Mouse (Mus musculus): ENCODE measurements at regions not wholly inside any gene's neighbourhood (a gene's known extent, or its start where the extent isn't known, plus 50 kb on each side); places are given as distances from the start of the nearest gene placed in this dataset.

- no peak for ATAC-seq (ENCODE audit: low FRiP score, low TSS enrichment)
- Histone ChIP-seq H3K36me3 (ENCODE audit: insufficient read depth, low read length) (no peaks in the 10 kb centered on the region), H3K9ac (replicated peaks; ENCODE audit: low read length) (no peak overlapping the region), H3K4me3 (ENCODE audit: low read length) (no peak overlapping the region), H3K4me1 (ENCODE audit: insufficient read depth, low read length) (peaks cover 3% of the 10 kb centered on the region; the same call in 1 of the 2 replicates), H3K27me3 (ENCODE audit: insufficient read depth, low read length) (no peaks in the 10 kb centered on the region), H3K9me3 (ENCODE audit: low read length) (peaks cover 4% of the 10 kb centered on the region; the same call in 1 of the 2 replicates), H3K4me2 (replicated peaks; ENCODE audit: low read depth, low read length) (no peak overlapping the region), H3K27ac (ENCODE audit: low read length) (no peak overlapping the region)
- WGBS, result 17% methylated on average over 1 of the region's 1 CpGs
Observed at GRCm38 (mm10) chr11:20882756-20883155, 51.9 kb upstream of the Lgalsl start.

DNA sequence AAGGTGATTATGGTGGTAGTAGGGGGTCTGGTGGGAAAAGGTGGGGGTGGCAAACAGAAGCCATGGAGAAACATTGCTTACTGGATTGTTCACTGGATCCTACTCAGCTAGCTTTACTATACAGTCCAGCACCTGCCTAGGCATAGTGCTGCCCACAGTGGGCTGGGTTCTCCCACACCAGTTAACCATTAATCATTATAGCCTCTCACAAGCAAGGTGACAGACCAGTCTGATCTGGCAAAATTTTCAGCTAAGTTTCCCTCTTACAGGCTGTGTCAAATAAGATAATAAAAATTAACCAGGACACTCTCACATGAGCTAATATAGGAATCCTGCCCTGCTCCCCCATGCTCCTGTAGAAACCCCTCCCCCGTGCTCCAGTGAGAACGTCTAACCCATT lies 53.1 kb upstream of the Lgalsl start:
- no peak for ATAC-seq (ENCODE audit: low FRiP score, low TSS enrichment)
- Histone ChIP-seq H3K4me2 (replicated peaks; ENCODE audit: low read depth, low read length) (no peak overlapping the region), H3K27ac (ENCODE audit: low read length) (no peak overlapping the region), H3K9ac (replicated peaks; ENCODE audit: low read length) (no peak overlapping the region), H3K36me3 (ENCODE audit: insufficient read depth, low read length) (no peaks in the 10 kb centered on the region), H3K9me3 (ENCODE audit: low read length) (peaks cover 4% of the 10 kb centered on the region; the same call in 1 of the 2 replicates), H3K4me3 (ENCODE audit: low read length) (no peak overlapping the region), H3K27me3 (ENCODE audit: insufficient read depth, low read length) (no peaks in the 10 kb centered on the region), H3K4me1 (ENCODE audit: insufficient read depth, low read length) (no peaks in the 10 kb centered on the region)
- 83% methylated on average over 2 of the region's 2 CpGs for WGBS

DNA sequence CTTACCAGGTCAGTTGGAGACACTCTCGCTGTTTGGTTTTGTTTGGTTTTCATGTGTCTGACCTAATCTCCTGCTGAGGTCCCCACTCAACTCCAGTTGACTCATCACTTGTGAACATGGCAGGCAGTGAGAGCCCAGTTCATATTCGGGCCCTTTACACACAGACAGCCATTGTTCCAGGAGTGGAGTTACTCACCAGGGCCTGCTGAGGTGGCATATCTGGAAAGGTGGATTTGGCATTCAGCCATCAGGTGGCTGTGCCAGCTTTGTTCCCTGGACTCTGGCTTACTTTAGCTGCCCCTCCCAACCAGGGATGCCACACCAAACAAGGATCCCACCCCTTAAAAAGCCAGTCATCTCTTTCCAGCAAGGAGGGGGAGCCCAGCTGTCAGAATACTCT lies 56.2 kb upstream of the Lgalsl start:
- ATAC-seq (ENCODE audit: low FRiP score, low TSS enrichment), result no peak
- no peak overlapping the region for H3K27ac ChIP-seq (ENCODE audit: low read length)
- no peak overlapping the region for H3K4me2 ChIP-seq (replicated peaks; ENCODE audit: low read depth, low read length)
- WGBS, result 85% methylated on average over 2 of the region's 2 CpGs
- H3K9ac ChIP-seq (replicated peaks; ENCODE audit: low read length), result no peak overlapping the region
- H3K4me1 ChIP-seq (ENCODE audit: insufficient read depth, low read length), result no peaks in the 10 kb centered on the region
- H3K4me3 ChIP-seq (ENCODE audit: low read length), result no peak overlapping the region
- H3K9me3 ChIP-seq (ENCODE audit: low read length), result peaks cover 4% of the 10 kb centered on the region; the same call in 1 of the 2 replicates
- no peaks in the 10 kb centered on the region for H3K27me3 ChIP-seq (ENCODE audit: insufficient read depth, low read length)
- no peaks in the 10 kb centered on the region for H3K36me3 ChIP-seq (ENCODE audit: insufficient read depth, low read length)

DNA sequence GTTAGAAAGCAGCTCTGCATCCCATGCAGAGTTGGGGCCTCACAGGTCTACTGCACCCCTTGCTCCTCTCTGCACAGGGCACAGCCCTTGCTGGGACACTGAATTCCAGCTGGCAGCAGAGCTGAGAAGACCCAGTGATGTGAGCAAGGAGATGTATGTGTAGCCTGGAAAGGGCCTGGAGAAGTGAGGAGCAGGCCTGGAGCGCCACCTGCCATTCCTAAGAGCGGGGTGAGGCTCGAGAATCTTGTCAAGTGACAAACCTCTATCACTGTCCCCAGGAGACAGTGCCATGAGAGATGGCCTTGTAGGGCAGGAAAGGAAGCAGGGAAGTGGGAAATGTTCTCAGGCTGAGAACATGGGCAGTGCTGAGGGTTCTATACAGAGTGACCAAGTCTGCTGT lies 59.6 kb upstream of the Lgalsl start:
- Histone ChIP-seq H3K27ac (ENCODE audit: low read length) (no peak overlapping the region), H3K4me3 (ENCODE audit: low read length) (no peak overlapping the region), H3K4me1 (ENCODE audit: insufficient read depth, low read length) (no peaks in the 10 kb centered on the region), H3K27me3 (ENCODE audit: insufficient read depth, low read length) (0 out of 2 replicates have a peak, but pooled peaks cover 4% of the 10 kb centered on the region), H3K9me3 (ENCODE audit: low read length) (peaks cover 4% of the 10 kb centered on the region; the same call in 1 of the 2 replicates), H3K36me3 (ENCODE audit: insufficient read depth, low read length) (no peaks in the 10 kb centered on the region), H3K9ac (replicated peaks; ENCODE audit: low read length) (no peak overlapping the region), H3K4me2 (replicated peaks; ENCODE audit: low read depth, low read length) (no peak overlapping the region)
- ATAC-seq (ENCODE audit: low FRiP score, low TSS enrichment), result peak; percentile 39; the same call in 1 of the 2 replicates
- 67% methylated on average over 3 of the region's 3 CpGs for WGBS

DNA sequence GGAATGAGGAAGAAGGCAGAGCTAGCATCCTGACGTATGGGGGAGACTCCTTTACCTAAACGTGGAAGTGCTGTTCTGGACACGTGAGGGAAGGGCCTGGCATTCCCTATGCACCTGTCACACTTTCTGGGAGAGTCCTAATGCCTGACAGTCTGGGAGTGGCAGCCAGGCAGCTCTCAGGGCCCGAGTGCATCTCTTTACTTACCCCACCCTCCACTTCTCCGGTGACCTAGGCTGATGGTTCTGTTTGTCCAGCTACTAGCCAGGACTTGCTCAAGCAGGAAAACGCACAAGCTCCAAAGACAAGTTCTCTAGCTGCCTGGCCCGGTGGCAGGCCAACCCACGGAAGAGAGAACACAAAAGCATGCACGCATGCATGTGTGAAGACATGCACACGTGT lies 60.9 kb upstream of the Lgalsl start:
- Histone ChIP-seq H3K9me3 (ENCODE audit: low read length) (no peaks in the 10 kb centered on the region), H3K9ac (replicated peaks; ENCODE audit: low read length) (no peak overlapping the region), H3K4me2 (replicated peaks; ENCODE audit: low read depth, low read length) (no peak overlapping the region), H3K27me3 (ENCODE audit: insufficient read depth, low read length) (0 out of 2 replicates have a peak, but pooled peaks cover 4% of the 10 kb centered on the region), H3K27ac (ENCODE audit: low read length) (no peak overlapping the region), H3K4me3 (ENCODE audit: low read length) (no peak overlapping the region), H3K36me3 (ENCODE audit: insufficient read depth, low read length) (no peaks in the 10 kb centered on the region), H3K4me1 (ENCODE audit: insufficient read depth, low read length) (peaks cover 9% of the 10 kb centered on the region)
- ATAC-seq (ENCODE audit: low FRiP score, low TSS enrichment), result no peak
- 74% methylated on average over 10 of the region's 10 CpGs for WGBS

- no peak overlapping the region for H3K4me2 ChIP-seq (replicated peaks; ENCODE audit: low read depth, low read length)
- 46% methylated on average over 11 of the region's 11 CpGs for WGBS
- no peak overlapping the region for H3K9ac ChIP-seq (replicated peaks; ENCODE audit: low read length)
- no peak overlapping the region for H3K4me3 ChIP-seq (ENCODE audit: low read length)
- H3K27ac ChIP-seq (ENCODE audit: low read length), result 0 out of 2 replicates have a peak overlapping the region, but pooled peaks have one; percentile 6
- peak; percentile 79 for ATAC-seq (ENCODE audit: low FRiP score, low TSS enrichment)
- H3K27me3 ChIP-seq (ENCODE audit: insufficient read depth, low read length), result 0 out of 2 replicates have a peak, but pooled peaks cover 4% of the 10 kb centered on the region
- H3K36me3 ChIP-seq (ENCODE audit: insufficient read depth, low read length), result no peaks in the 10 kb centered on the region
- no peaks in the 10 kb centered on the region for H3K9me3 ChIP-seq (ENCODE audit: low read length)
- peaks cover 10% of the 10 kb centered on the region for H3K4me1 ChIP-seq (ENCODE audit: insufficient read depth, low read length)
Observed at GRCm38 (mm10) chr11:20896277-20897123, 65.6 kb upstream of the Lgalsl start.

DNA sequence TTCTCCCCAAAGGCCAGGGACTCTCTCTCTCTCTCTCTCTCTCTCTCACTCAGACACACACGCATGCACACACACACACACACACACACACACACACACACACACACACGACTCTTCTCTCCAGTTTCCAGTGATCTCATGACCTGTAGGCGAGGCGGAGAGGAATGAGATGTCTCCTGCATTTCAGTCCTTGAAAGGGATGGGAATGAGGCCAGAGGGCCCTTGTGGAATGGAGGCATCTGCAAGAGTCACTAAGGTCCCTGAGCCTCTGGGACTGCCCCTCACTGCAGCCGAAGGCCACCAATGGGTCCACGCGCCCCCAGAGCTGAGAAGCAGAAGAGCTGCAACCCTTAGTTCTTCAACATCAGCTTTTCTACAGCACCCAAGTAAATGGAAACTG lies 66.6 kb upstream of the Lgalsl start:
- Histone ChIP-seq H3K27me3 (ENCODE audit: insufficient read depth, low read length) (0 out of 2 replicates have a peak, but pooled peaks cover 4% of the 10 kb centered on the region), H3K4me1 (ENCODE audit: insufficient read depth, low read length) (peaks cover 17% of the 10 kb centered on the region), H3K9me3 (ENCODE audit: low read length) (no peaks in the 10 kb centered on the region), H3K9ac (replicated peaks; ENCODE audit: low read length) (no peak overlapping the region), H3K4me2 (replicated peaks; ENCODE audit: low read depth, low read length) (no peak overlapping the region), H3K36me3 (ENCODE audit: insufficient read depth, low read length) (no peaks in the 10 kb centered on the region), H3K27ac (ENCODE audit: low read length) (no peak overlapping the region), H3K4me3 (ENCODE audit: low read length) (no peak overlapping the region)
- WGBS, result 83% methylated on average over 7 of the region's 7 CpGs
- no peak for ATAC-seq (ENCODE audit: low FRiP score, low TSS enrichment)

- Histone ChIP-seq H3K4me2 (replicated peaks; ENCODE audit: low read depth, low read length) (no peak overlapping the region), H3K9ac (replicated peaks; ENCODE audit: low read length) (no peak overlapping the region), H3K4me3 (ENCODE audit: low read length) (no peak overlapping the region), H3K4me1 (ENCODE audit: insufficient read depth, low read length) (peaks cover 17% of the 10 kb centered on the region), H3K36me3 (ENCODE audit: insufficient read depth, low read length) (no peaks in the 10 kb centered on the region), H3K9me3 (ENCODE audit: low read length) (no peaks in the 10 kb centered on the region), H3K27ac (ENCODE audit: low read length) (no peak overlapping the region), H3K27me3 (ENCODE audit: insufficient read depth, low read length) (0 out of 2 replicates have a peak, but pooled peaks cover 4% of the 10 kb centered on the region)
- WGBS, result 64% methylated on average over 4 of the region's 4 CpGs
- no peak for ATAC-seq (ENCODE audit: low FRiP score, low TSS enrichment)
Observed at GRCm38 (mm10) chr11:20898558-20898957, 67.7 kb upstream of the Lgalsl start.

GRCm38 (mm10) chr11:20899766-20900165 lies 68.9 kb upstream of the Lgalsl start:
- Histone ChIP-seq H3K4me1 (ENCODE audit: insufficient read depth, low read length) (peaks cover 17% of the 10 kb centered on the region), H3K4me2 (replicated peaks; ENCODE audit: low read depth, low read length) (no peak overlapping the region), H3K9me3 (ENCODE audit: low read length) (no peaks in the 10 kb centered on the region), H3K27ac (ENCODE audit: low read length) (no peak overlapping the region), H3K36me3 (ENCODE audit: insufficient read depth, low read length) (no peaks in the 10 kb centered on the region), H3K4me3 (ENCODE audit: low read length) (no peak overlapping the region), H3K27me3 (ENCODE audit: insufficient read depth, low read length) (0 out of 2 replicates have a peak, but pooled peaks cover 4% of the 10 kb centered on the region), H3K9ac (replicated peaks; ENCODE audit: low read length) (no peak overlapping the region)
- no peak for ATAC-seq (ENCODE audit: low FRiP score, low TSS enrichment)
- 90% methylated on average over 6 of the region's 6 CpGs for WGBS

DNA sequence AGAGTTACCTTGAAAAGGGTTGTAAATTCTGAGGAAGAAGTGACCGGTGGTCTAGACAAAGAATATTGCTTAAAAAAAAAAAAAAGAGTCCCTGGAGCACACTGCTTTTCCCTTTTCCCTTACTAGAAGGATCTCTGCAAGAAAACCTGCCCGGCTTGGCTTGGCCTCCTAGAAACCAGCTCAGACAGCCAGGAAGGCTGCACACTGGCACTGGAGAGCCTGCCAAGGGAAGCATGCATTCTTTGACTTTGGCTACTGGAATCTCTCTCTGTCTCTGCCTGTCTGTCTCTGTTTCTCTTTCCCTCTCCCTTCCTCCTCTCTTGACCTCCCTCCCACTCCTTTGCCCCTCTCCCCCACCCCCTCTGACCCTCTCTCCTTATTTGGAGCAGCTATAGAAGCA lies 71.1 kb upstream of the Lgalsl start:
- WGBS, result 27% methylated on average over 2 of the region's 2 CpGs
- Histone ChIP-seq H3K36me3 (ENCODE audit: insufficient read depth, low read length) (no peaks in the 10 kb centered on the region), H3K9ac (replicated peaks; ENCODE audit: low read length) (no peak overlapping the region), H3K27ac (ENCODE audit: low read length) (no peak overlapping the region), H3K4me2 (replicated peaks; ENCODE audit: low read depth, low read length) (no peak overlapping the region), H3K4me1 (ENCODE audit: insufficient read depth, low read length) (peaks cover 7% of the 10 kb centered on the region; the same call in 1 of the 2 replicates), H3K27me3 (ENCODE audit: insufficient read depth, low read length) (no peaks in the 10 kb centered on the region), H3K9me3 (ENCODE audit: low read length) (no peaks in the 10 kb centered on the region), H3K4me3 (ENCODE audit: low read length) (no peak overlapping the region)
- ATAC-seq (ENCODE audit: low FRiP score, low TSS enrichment), result no peak
